Mouse (Mus musculus) B cell, adult 62 days (primary cell): Measurements from ENCODE around the gene Fip1l1. TPM values are rescaled to one million over a fixed set of nuclear protein-coding genes. Genes with fewer than 3 reads are reported as not detected.

Experiments used
- total RNA-seq: library from RNA; stranded (reverse); gene quantifications from 4 replicates; pipeline ENCODE4 v1.2.4, GENCODE M21; 2023

The Fip1l1 gene
- total RNA-seq, result 126 to 140 TPM (median 133 TPM) in 4 replicates

GRCm38 (mm10) chr5:74535240-74536021 is at the start of gene Fip1l1:
Fip1l1 (plus strand) TSS chr5:74535449.

GRCm38 (mm10) chr5:74531630-74532280 is 3.5 kb upstream of the Fip1l1 start, which contains the start of gene Scfd2:
Scfd2 (minus strand) TSS chr5:74531759.

Other genes with a start within 250 kb of the Fip1l1 start
- 21.6 to 36.5 TPM (median 26.7 TPM) in 4 replicates for gene Scfd2, start 3.7 kb upstream of the Fip1l1 start, total RNA-seq
- gene Lnx1, start 167.5 kb downstream of the Fip1l1 start, total RNA-seq, result not detected in 4 replicates